Mouse (Mus musculus): Measurements from ENCODE around the gene Cfap74.

Cfap74 gene

DNA sequence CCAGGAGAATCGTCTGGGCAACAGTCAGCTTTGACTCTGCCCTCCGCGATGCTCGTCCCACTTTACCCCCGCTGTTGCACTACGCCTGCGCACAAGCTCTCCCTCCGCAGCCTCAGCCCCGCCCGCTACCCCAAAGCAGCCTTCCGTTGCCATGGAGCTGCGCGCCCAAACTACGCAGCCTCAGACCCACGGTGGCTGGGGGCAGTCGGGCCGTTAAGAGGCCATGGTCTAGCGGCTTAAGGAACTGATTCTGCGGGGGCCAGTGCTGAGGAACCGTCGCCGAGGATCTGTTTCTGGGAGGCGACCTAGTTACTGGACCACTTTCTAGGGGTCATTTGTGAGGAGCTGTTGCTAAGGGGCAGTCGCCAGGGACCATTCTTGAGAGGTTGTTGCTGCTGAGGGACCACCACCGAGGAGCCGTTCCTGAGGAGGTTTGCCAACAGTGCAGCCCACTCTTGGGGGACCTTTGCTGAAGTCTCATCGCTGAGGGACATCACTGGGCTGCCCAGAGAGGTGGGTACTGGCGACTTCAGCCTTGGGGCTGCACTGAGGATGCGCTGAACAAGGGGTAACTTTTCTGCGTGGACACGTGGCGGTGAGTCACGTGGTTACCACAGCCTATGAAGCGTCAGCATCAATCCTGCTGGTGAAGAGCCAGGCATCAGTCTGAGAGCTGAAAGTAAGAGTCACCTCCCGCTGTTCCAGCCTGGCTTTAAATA lies at the start of gene Cfap74:
Gene Cfap74 (plus strand): TSS at position 133 of the 719 bp plus-strand sequence.
- peak; percentile 70 to 74 for DNase-seq

DNA sequence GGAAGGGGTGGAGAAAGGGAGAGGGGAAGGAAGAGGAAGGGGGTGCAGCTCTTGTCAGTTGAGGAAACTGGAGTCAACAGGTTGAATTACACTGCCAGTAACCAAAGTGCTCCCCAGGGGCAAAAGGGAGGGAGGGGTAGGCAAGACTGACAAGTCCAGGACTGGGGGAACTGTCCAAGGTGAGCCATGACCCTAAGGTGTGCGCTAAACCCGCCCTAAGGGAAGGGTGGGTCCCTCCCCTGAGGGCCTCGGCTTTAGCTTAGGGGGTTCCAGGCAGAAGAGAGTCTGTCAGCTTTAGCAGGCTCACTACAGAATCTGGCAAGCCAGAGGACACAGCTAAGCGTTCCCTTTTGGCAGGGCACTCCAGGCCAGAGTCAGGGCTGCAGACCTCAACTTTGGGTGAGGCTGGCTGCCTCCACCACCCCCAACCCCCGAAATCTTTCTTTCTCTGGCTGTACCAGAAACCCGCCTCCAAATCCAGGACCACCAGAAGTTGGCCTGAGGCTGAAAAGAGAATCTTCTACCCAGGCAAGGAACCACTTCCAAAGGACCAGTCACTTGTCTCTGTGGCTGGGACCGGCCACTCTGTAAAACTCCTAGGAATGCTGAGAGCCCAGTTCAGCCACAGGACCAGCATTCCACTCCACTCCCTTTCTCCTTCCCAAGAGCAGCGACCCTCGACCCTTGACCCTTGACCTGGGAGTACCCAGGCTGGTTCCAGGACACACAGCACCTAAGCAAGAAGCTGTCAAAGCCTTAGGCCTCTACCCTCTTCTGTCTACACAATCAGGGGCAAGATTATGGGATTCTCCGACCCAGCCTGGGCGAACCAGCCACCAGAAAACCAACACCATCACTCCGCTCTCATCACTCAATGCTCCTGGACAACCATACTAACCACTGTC lies 49.2 kb upstream of the Cfap74 start:
- peak; percentile 68 to 77 for DNase-seq

DNA sequence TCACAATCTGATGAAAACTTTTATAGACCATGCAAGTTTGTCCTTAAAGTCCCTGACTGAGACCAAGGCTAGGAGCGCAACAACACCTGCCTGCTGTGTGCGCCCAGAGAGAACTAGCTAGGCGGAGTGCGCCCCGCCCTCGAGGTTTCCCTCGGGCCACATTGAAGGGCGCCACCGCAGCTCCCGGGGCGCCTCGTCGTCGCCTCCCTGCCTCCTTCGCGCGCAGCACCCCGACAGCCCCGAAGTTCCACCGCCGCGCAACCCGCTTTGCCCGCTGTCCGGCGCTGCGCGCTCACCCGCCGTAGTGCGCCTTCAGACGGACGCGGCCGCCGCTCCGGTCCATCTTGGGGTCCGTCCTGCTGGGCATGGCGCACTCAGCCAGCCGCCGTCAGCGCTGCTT lies 48.1 kb upstream of the Cfap74 start:
- DNase-seq, result peak; percentile 51 to 57

DNA sequence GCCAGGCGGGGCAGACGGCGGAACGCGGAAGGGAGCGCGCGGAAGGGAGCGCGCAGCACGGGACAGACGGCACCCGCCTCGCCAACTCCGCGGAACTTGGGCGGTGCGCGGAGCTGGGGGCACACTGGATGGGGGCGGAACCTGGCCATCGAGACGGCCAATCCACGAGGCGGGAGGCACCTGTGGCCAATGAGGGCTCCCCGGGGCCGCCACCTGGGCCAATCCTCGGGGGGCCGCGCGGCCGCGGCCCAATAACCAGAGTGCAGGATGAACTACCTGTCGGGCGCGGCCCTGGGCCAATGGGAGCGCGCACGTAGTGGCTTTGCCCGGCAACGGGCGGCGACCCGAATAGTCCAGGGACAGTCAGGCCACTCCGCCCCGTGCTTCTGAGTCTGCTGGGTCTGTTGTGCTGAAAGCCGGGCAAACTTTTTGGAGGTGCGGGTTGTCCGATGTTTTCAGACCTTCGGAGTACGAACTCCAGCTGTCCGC lies 47.6 kb upstream of the Cfap74 start, which contains the start of gene Prkcz:
Gene Prkcz (minus strand): TSS at position 59 of the 489 bp plus-strand sequence.
- peak; percentile 95 to 96 for DNase-seq

DNA sequence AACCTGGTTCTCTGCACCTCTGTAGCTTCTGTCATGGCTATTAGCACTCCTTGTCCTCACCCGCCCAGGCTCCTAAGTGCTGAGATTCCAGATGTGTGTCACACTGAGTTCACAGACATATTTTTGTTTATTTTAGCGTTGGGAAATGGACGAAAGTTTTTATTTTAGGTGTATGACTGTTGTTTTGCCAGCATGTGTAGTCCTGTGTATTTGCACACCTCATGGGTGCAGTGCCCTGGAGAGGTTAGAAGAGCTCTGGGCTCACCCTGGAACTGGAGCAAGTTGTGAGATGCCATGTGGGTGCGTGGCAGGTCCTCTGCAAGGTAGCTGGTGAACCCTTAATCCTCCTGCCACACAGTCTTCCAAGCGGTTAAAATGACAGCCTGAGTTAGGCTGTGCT lies 46.5 kb upstream of the Cfap74 start:
- DNase-seq, result peak in 1 of 2 experiments; percentile 21

DNA sequence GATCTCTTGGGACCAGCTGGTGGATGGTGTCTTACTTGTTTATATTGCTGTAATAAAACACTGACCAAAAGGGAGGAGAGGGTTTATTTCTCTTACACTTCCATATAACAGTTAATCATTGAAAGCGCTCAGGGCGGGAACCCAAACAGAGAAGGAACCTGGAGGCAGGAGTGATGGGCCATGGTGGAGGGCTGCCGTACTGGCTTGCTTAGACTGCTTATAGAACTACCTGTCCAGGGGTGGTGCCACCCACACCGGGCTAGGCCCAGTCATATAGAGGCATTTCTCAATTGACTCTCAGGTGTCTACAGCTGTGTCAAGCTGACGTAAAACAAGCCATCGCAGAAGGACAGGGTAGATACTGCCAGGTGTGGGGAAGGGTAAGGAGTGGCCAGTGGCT lies 42.2 kb upstream of the Cfap74 start:
- no peak for DNase-seq

DNA sequence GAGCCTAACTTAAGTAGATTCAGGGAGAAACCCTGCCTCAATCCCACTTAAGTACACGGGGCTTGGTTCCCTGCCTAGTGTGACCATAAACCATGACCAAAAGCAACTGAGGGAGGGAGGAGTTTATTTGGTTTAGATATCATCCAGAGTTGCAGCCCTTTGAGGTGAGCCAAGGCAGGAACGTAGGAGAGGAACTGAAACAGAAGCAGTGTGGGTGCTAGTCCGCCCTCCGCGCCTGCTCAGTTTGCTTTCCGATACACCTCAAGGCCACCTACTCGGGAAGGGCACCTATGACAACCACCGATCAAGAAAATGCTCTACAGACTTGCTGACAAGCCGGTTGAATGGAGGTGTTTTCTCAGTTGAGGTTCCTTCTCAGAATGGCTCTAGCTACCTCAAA lies 41.3 kb upstream of the Cfap74 start:
- DNase-seq, result no peak

DNA sequence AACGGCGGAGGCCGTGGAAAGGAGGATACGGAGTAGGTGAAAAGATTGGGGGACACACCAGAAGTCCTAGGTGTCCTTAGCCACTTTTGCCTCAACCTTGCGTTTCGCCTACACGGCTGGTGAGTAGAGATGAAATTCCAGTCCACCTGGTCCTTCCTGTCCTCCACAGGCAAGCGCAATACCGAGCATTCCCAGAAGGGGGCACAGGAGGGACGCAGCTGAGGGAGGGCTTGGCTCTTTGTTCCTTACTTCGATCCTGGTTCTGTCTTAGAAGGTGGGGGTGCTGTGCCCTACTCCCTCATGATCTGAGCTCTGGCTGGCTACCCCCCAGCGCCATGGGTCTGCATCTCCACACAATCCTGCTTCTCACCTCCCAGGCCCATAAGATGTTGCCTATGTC lies 40.3 kb upstream of the Cfap74 start:
- peak; percentile 78 to 86 for DNase-seq

DNA sequence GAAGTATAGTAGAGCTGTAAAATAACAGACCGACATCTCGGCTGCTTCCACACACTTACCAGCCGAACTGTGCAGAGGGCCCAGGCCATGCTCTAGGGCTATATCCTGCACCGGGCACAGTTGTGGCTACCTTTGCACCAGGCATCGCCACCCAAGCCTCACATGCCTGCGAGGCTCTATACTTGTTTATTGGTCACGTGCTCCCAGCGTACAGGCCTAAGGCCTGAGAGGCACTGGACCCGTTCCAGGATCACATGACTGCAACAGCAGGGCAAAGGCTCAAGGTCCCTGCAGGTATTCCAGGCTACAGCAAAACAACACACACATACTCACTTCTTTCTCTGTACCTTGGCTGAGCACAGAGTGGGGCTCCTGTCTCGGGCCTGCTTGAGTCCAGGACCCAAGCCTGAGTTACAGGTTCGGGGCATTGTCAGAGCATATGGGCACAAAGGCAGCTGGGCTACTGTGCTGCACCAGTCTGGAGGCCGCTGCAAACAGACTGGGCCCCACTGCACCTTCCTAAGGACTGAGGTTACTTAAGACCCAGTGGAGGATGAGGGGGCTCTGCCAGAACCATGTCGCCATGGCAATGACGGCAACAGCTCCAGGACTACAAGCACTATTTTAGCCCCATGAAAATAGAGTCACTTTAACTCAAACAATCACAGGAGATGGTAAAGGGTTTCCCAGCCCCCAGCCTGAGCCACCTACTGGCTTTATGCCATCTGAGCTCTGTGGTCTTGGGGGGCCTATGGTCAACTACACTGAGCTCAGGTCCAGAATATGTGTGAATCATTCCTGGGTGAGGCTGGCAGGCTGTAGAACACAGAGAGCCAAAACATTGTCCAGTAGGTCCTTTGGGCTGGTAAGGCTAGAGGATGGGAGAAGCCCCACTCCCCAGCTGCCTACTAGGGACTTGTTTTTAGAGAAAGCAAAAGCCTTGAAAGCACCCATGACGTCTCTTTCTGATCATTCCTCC lies 38.0 kb upstream of the Cfap74 start:
- DNase-seq, result peak in 1 of 2 experiments; percentile 12

DNA sequence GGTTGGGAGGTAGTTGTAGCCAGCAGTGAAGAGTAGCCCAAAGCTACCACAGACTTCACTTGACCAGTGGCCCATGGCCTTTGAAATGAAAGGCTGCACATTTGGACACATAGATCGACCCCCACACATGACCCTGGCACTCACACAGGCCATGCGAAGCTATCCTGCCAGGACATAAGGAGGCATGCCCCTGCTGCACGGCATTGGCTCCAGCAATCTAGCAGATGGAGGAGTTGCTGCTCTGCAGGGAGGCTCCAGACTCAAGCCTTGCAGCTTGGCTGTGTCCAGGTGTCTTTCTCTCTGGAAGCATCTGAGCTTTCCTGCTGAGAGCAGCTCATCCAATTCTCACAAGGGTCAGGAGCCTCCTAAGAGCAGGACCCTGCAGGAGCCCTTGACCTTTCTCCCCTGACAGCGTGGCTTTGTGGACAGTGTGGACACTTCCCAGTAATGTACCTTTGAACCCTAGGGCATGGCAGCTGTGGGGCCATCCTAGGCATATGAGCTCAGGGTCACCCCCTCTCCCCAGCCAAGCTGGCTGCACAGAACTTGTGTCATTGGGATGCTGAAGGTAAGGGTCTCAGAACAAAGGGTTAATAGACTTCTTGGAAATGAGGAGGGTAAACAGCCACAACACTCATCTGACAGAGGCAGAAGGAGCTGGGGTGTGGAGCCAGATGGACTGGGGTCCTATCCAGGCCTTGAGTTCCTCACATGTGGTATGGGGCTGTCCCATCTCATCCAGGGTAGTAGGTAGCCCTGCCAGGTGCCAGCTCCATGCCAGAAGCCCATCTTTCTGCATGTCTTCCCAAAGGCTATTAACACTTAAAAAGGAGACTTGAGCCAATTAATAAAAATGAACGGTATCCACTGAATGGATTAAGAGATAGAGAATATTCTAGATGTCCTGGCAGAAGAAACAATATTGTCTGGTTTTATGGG lies 36.9 kb upstream of the Cfap74 start:
- no peak for DNase-seq

DNA sequence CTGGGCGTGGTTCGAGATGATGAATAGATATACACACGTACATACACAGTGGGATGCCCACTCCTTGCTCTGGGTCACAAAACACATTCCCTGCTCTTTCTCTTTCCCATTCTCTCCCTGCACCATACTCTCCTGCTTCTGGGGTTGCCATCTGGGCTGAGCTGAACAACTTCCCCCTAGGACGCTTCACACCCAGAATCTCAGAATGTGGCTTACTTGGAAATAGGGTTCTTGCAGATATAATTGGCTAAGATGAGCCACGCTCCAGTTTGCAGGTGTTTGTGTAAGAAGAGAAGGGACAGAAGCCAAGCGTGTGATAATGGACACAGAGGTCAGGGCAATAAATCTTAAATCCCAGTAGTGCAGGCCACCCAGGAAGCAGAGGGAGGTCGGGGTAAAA lies 27.0 kb upstream of the Cfap74 start:
- DNase-seq, result no peak

DNA sequence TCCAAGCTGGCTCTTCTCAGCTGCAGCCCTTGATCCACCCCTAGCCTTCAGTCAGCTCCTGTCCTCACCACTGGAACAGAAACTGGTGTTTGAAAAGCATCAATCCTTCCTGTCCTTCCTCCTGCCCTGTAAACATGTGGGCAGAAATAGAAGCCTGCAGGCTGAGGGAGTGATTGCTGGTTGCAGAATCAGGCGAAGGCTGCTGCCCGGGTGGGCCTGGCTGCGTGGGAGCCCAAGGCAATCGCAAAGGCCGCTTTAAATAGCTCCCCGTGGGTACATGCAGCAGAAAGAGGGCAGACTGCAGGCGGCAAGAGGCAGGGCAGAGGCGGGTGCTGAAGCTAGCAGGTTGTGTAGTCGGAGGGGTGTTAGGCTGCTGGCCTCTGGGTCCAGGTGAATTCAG lies 26.2 kb upstream of the Cfap74 start:
- DNase-seq, result no peak

DNA sequence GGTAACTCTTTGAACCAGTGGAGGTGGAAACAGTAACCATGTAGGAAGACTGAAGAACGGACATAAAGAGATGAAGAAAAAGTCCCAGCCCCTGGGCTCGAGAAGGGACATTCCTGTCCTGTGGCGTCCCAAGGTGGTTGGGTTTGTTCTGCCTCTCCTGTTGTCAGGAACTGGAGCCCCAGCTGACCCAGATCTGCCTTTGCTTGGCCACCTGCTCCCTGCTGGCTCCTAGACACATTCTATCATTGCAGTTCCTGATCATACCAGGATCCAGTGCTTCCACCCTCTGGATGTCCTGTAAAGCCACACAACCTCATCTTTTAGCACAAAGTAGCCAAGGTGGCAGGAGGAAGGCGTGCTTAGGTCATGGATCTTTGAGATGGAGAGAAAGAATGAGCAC lies 25.7 kb upstream of the Cfap74 start:
- DNase-seq, result no peak

DNA sequence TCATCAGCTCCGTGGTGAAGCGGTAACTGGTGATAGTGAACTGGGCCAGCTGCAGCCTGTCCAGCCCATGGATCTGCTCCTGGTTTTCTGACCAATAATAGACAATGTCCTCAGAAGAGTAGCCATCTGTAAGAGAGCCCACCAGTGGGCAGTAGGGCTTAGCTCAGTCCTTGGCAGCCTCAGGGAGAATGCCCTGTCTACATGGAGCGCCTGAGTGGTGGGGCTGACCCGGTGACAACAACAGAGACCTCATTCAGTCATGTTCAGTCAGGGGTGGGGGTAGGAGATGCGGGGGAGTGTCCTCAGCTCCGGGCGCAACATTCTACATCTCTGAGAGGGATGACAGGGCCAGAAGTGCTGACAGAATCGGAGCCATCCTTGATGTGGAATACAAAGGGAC lies 21.8 kb upstream of the Cfap74 start:
- DNase-seq, result no peak

DNA sequence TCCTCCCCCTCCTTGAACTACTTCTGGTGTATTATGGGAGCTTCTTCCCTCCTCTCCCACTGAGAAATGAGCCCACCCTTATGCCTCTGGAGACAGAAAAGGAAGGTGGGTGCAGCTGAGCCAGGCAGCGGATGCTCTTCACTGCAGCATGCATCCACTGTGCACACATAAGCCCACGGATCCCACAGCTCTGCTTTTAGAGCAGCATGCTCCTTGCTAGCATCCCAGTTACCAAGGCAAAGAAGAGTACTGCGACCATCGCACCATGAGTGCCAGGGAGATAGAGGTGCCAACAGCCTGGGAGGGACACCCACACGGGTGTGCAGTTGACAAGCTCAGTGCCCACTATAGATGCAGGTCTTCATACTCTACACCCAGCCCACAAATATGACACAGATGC lies 13.5 kb upstream of the Cfap74 start:
- no peak for DNase-seq

DNA sequence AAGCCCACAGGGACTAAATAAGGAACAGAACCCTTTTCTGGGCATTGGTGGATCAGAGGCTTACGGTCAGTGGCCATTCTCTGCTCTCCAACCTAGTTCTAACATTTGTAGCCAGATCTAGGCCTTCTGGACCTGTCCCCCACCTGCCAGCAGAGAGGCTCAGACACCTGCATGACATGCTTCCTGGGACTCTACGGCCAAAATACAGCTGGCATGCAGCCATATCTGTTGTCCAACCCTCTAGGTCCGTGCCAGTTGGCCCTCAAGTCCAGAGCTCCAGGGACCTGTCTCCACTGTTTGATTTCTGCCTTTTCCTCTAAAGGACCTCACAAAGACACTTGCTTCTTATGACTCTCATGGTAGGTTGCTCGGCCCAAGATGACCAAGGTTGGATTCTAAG lies 12.2 kb upstream of the Cfap74 start:
- DNase-seq, result no peak

DNA sequence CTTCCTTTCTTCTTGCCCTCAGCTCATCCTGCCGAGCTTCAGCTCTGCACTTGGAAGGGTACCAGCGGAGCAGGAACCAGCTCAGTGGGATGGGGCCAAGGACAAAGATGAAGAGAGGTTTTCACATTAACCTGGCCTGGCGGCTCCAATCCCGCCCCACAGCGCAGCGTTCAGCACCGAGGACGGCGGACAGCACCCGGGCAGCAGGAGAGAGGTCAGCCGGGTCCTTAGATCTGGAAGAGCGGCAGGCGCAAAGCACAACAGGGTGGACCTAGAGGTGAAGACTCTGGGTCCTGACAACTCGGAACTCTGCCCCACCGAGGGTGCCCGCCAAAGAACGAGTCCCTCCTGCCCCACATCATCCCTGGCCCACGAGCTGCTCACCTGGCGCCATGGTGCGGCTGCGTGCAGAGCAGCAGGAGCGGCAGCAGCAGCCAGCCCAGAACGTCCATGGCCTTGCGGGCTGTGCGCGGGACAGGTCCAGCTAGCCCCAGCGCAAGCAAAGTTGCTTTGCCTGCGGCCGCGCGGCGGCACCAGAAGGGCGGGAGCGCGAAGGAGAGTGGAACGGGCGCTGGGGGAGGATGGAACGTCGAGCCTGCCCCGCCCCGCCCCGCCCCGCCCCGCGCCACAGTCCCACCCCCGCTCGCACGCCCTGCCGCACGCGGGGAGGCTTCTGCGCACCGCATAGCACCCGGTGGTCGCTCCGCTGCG lies 11.3 kb upstream of the Cfap74 start, which contains the start of gene Gabrd:
Gene Gabrd (minus strand): TSS at position 602 of the 711 bp plus-strand sequence.
- DNase-seq, result peak; percentile 27 to 47

DNA sequence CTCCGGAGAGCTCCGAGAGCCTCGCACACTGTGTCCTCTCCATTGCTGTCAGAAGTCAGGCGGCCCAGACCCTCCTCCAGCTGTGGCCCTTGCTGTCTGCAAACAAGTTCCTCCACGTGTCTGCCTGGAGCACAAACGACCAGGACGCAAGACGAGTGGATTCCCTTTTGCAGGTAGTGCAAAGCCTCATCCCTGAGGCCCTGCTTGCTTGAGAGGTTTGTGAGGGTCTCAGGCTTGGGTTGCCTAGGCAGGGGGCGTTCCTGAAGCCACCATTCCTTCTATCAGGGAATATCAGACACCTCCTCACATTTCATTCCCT lies 10.8 kb upstream of the Cfap74 start:
- no peak for DNase-seq

DNA sequence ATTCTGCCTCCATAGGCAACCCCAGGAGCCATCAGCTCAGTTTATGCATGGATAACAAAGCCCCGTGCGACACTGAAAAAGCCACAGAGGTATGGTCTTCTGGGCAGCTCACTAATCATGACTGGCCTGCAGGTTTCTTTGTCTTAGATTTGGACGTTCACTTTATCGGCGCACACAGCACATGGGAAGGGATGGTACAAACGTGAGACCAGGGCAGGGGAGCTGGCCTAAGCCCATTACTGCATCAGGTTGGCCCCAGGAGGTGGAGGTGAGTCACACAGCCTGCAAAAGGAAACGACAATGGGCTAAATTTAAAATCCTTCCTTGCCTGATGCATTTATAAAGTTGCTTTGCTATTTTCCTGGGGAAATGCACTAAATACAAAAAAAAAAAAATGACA lies 7.9 kb upstream of the Cfap74 start:
- no peak for DNase-seq

DNA sequence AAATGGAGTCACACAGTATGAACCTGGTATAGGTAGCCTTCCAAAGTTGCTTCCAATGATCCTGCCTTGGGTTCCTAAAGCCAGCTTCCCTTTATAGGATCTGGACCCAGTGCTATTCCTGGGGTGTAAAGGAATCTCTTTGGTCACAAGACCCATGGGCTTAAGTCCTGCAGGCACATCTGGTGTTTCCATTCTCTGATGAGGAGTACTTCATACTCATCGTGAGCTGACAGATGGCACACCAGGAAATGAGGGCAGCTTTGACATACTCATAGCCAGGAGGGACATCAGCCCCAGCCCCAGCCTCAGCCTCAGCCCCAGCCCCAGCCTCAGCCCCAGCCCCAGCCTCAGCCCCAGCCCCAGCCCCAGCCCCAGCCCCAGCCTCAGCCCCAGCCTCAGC lies 6.5 kb upstream of the Cfap74 start:
- DNase-seq, result no peak

DNA sequence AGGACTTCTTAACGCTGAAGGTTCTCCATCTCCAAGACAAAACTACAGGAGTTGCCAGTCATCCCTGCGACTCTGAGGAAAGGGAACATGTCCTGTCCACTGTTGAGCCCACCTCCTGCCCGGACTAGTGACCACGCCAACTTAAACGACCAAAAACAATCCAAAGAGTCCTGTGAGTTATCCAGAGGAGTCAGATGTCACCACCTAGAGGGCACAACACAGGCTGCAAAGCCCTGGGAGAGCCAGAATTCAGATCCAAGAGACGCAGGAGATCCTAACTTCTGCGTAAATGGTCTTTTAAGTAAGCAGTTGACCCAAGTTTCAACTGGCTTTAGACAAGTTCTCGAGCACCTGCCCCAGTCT lies 314 bp upstream of the Cfap74 start:
- DNase-seq, result no peak
